Mouse (Mus musculus) embryonic facial prominence, embryonic 10.5 days (tissue): ENCODE results near the gene Arl15. TPM values are rescaled to one million over a fixed set of nuclear protein-coding genes. Genes with fewer than 3 reads are reported as not detected.

Experiments
- DNase-seq: peaks from one replicate; pipeline ENCODE4 v3.0.0-alpha.2; 2017; ENCODE audit warnings: low spot score
- H3K27ac ChIP-seq: fragments of 300-500 bp; sonication (generic); replicated peaks from 2 replicates; pipeline ENCODE4 v1.5.1; 2016; ENCODE audit warnings: mild to moderate bottlenecking
- H3K27me3 ChIP-seq: fragments of 300-500 bp; sonication (generic); replicated peaks from 2 replicates; pipeline ENCODE4 v1.6.1; 2016; ENCODE audit warnings: low read depth, mild to moderate bottlenecking; ENCODE audit not compliant: poor library complexity, severe bottlenecking
- H3K36me3 ChIP-seq: fragments of 300-500 bp; sonication (generic); replicated peaks from 2 replicates; pipeline ENCODE4 v1.6.1; 2016; ENCODE audit warnings: mild to moderate bottlenecking, moderate library complexity
- H3K4me1 ChIP-seq: fragments of 300-500 bp; sonication (generic); 2 replicates; pipeline ENCODE4 v1.6.1; 2016
- H3K4me3 ChIP-seq: fragments of 300-500 bp; sonication (generic); 2 replicates; pipeline ENCODE4 v1.5.1; 2016; ENCODE audit warnings: mild to moderate bottlenecking, moderate library complexity
- H3K9me3 ChIP-seq: fragments of 300-500 bp; sonication (generic); 2 replicates; pipeline ENCODE4 v1.6.1; 2016; ENCODE audit warnings: mild to moderate bottlenecking
- WGBS: fragments of 180-500 bp; shearing (Covaris S2); methylation state at CpG from one replicate; pipeline ENCODE4 v1.1.7; 2016; 5-methylcytosine and 5-hydroxymethylcytosine counted together
- polyA plus RNA-seq: library from polyadenylated mRNA; unstranded; fragments of >200 nt; fragmentation: Nextera tagmentation; extraction: Ambion mirVana; gene quantifications from 2 replicates; pipeline ENCODE4 v1.2.1, GENCODE M21; 2016

The Arl15 gene
- polyA plus RNA-seq, 1 experiment from 2014 or later = 11.1 TPM

DNA sequence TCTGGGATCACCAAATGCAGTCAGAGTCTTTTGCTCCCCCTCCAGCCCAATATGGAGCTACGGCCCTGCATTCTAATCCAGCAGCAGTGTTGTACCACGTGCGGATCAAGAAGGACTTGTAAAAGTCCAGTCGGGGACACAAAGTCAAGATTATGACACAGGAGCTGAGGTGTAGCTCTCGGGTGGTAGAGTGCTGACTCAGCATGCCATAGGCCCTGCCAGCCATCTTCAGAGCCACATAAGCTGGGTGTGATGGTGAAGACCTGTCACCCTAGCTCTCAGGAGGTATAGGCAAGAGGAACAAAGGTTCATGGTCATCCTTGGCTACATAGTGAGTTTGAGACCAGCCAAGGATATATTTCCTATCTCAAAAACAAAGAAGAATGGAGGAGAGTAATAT lies 377.2 kb downstream of the Arl15 start:
- H3K27ac ChIP-seq = no peak overlapping the region
- H3K4me3 ChIP-seq = no peak overlapping the region
- DNase-seq = no peak
- H3K27me3 ChIP-seq = no peaks in the 10 kb centered on the region; the same call in 1 of the 2 replicates
- no peaks in the 10 kb centered on the region for H3K36me3 ChIP-seq
- no peaks in the 10 kb centered on the region for H3K9me3 ChIP-seq
- WGBS = 86% methylated on average over 5 of the region's 5 CpGs
- H3K4me1 ChIP-seq = peaks cover 6% of the 10 kb centered on the region

DNA sequence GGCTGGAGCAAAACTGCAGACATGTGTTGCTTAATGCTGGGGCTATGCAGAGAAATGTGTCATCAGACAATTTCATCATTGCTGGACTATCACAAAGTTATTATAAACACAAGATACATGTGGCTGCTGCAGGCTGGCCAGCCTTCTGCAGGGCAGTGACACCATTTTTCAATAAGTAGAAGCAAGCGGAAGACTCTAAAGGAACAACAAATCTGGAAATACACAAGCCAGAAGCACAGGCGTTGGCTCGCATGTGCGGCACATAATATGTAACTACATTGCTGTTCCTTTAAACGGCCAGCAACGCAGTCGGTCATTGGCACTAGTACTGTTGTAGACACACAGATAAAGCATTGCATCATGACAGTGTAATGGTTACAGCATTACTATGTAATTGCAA lies 393.8 kb downstream of the Arl15 start:
- no peaks in the 10 kb centered on the region for H3K4me1 ChIP-seq
- DNase-seq = no peak
- H3K36me3 ChIP-seq = no peaks in the 10 kb centered on the region
- no peak overlapping the region for H3K4me3 ChIP-seq
- 95% methylated on average over 7 of the region's 7 CpGs for WGBS
- H3K27ac ChIP-seq = no peak overlapping the region
- no peaks in the 10 kb centered on the region for H3K27me3 ChIP-seq
- no peaks in the 10 kb centered on the region for H3K9me3 ChIP-seq

DNA sequence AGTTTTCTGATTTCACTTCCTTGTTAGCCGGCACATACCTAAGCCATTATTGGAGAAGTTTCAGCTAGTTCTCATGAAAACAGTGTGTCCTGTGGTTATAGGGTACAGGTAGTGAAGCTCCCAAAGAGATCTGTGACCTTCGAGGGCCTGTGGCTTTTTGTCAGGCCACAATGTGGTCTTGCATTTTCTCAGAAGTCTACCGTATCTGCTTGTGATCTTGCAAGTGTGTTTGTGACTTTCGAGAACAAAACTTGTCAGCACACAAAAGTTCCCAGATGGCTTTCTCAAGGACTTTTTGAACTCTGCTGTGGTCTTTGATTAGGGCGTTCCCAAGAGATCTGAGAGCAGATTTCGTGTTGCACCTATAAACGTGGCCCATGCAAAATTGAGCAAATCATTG lies 394.5 kb downstream of the Arl15 start:
- no peak for DNase-seq
- Histone ChIP-seq H3K4me1 (no peaks in the 10 kb centered on the region), H3K4me3 (no peak overlapping the region), H3K27ac (no peak overlapping the region), H3K9me3 (no peaks in the 10 kb centered on the region), H3K36me3 (no peaks in the 10 kb centered on the region), H3K27me3 (no peaks in the 10 kb centered on the region)
- WGBS = 89% methylated on average over 7 of the region's 7 CpGs

DNA sequence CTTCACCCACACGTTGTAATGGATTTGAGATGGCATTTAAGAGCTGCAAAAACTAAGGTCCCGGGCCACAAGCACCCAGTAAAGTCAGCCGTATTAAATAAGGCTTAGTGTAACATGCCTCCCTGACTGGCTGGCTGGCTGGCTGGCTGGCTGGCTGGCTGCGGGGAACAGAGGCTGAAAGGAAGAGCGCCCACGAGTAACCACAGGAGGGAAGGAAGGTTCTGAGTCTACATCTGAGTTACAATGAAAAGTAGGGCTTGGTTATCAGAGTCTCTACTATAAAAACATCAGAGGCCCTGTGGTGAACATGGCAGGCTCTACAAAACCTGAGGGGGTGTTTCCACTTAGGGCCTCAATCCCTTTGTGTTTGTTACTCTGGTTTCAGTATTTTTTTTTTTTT lies 395.1 kb downstream of the Arl15 start:
- WGBS = 76% methylated on average over 6 of the region's 6 CpGs
- no peak for DNase-seq

DNA sequence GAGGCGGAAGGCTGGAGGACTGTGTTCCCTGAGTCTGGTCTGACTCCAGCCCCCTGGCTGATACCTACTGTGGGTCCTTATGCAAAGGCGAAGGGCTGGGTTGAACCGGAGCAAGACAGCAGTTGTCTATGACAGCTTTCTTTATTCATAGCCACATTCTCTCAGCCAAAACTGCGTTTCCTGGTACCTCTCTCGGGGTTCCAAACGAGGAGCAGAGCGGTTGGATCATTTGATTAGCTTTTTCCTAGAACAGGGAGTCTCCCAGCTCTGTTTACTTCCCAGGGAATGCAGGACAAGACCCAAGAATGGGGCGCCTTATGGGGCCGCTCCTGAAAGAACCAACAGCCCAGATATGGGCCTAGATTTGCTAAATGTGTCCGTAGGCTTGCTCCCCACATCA lies 396.6 kb downstream of the Arl15 start:
- H3K36me3 ChIP-seq = no peaks in the 10 kb centered on the region
- 87% methylated on average over 10 of the region's 10 CpGs for WGBS
- no peak overlapping the region for H3K27ac ChIP-seq
- no peak for DNase-seq
- H3K9me3 ChIP-seq = no peaks in the 10 kb centered on the region
- no peaks in the 10 kb centered on the region for H3K27me3 ChIP-seq
- no peaks in the 10 kb centered on the region for H3K4me1 ChIP-seq
- no peak overlapping the region for H3K4me3 ChIP-seq

More for the DNA sequence above, 395.1 kb downstream of the Arl15 start:
- H3K36me3 ChIP-seq = no peaks in the 10 kb centered on the region
- no peak overlapping the region for H3K4me3 ChIP-seq
- no peak overlapping the region for H3K27ac ChIP-seq
- no peaks in the 10 kb centered on the region for H3K27me3 ChIP-seq
- H3K9me3 ChIP-seq = no peaks in the 10 kb centered on the region
- H3K4me1 ChIP-seq = no peaks in the 10 kb centered on the region

DNA sequence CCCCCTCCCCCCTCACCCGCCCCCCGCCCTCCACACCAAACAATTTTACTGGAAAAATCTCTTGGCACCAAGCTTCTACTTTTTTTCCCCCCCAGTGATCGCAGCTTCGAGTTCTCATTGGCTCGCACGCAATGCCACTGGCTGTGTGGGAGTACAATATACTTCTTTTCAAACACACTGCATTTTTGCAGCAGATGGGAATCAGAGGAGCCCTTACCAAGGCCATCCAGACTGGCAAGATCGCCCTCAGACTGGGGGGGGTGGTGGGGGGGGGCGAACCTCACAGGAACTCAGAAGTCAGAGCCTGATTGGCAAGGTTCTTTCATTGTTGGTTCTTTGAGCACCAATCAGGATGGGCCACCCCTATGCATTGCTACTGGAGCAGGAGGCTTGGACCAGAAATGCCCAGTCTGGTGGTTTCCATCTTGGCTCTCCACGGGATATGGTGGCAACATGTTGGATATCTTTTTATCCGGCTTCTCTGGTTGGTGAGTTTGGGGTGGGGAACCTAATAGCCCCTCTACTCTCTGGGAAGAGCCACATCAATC lies 404.0 kb downstream of the Arl15 start:
- Histone ChIP-seq H3K36me3 (no peaks in the 10 kb centered on the region), H3K27ac (no peak overlapping the region), H3K27me3 (no peaks in the 10 kb centered on the region), H3K9me3 (no peaks in the 10 kb centered on the region), H3K4me1 (no peaks in the 10 kb centered on the region; the same call in 1 of the 2 replicates), H3K4me3 (no peak overlapping the region)
- 89% methylated on average over 10 of the region's 10 CpGs for WGBS
- DNase-seq = no peak

DNA sequence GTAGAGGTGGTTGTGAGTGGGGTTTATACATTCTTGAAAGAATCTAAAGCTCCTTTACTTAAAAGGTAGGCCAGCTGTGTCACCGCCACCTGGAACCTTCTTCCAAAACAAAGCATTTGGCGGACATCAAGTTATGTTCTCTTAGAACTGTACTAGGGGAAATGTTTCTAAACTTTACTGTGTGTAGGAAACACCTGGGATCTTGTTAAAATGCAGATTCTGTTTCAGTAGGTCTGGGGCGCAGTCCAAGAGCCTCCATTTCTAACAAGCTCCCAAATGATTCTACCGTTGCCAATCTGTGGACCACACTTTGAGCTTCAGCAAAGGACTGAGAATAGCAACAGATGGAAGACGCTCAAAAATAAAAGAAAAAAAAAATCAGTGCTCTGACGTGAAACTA lies 405.4 kb downstream of the Arl15 start:
- H3K4me1 ChIP-seq = no peaks in the 10 kb centered on the region; the same call in 1 of the 2 replicates
- no peaks in the 10 kb centered on the region for H3K9me3 ChIP-seq
- no peak overlapping the region for H3K4me3 ChIP-seq
- 92% methylated on average over 6 of the region's 6 CpGs for WGBS
- no peak overlapping the region for H3K27ac ChIP-seq
- no peak for DNase-seq
- no peaks in the 10 kb centered on the region for H3K36me3 ChIP-seq
- H3K27me3 ChIP-seq = no peaks in the 10 kb centered on the region

DNA sequence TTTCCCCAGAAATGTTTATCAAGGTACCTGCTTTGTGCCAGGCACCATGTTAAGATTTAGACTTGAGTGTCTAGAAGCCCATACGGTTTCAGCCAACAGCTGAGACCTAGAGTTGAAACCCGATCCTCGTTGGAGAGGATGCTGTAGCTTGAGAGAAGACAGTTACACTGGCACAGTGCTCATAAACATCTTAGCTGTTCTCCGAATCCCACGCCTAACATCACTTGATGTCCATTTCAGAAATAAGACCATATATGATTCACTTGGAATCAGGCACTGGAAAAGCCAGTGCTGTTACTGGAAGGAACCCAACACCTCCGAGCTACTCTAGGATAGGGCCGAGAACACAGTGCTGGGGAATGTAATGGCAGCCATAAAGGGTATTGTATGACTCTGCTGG lies 406.2 kb downstream of the Arl15 start:
- Histone ChIP-seq H3K27ac (no peak overlapping the region), H3K36me3 (no peaks in the 10 kb centered on the region), H3K9me3 (no peaks in the 10 kb centered on the region), H3K4me3 (no peak overlapping the region), H3K4me1 (no peaks in the 10 kb centered on the region; the same call in 1 of the 2 replicates), H3K27me3 (no peaks in the 10 kb centered on the region)
- DNase-seq = no peak
- 90% methylated on average over 7 of the region's 7 CpGs for WGBS

DNA sequence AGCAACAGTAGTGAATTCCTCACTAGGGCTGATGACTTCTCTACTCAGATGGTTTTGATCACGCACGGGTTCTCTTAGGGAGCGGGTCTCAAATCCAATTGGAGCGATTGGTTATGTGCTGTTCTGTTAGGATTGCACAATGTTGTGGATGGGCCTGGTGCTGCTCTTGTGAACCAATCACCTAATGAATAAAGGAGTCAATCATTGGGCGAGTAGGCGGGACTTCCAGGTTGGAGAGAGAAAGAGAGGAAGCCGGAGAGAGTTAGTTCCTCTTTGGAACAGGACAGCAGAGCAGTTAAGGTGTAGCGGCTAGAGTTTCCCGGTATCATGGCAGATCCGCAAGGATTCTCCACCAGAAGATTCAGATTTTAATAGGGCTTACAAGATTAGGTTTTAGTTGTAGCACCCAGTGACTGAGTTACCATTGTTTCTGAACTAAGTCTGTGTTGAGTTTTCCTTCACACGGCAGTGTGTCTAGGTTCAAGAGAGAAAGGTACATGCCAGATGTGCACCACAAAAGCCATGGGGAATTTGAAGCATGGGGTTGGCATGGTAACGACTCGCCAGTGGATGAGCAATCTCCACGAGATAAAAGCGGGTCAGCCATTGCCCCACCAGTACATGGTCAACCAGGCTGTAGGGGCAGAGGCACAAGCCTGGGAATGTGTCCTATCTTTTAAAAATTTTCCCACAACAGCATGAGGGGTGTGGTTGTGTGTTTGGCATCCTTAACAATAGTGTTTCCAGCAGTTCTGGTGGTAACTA lies 408.7 kb downstream of the Arl15 start:
- Histone ChIP-seq H3K27ac (no peak overlapping the region), H3K4me1 (no peaks in the 10 kb centered on the region; the same call in 1 of the 2 replicates), H3K36me3 (no peaks in the 10 kb centered on the region), H3K27me3 (no peaks in the 10 kb centered on the region), H3K4me3 (no peak overlapping the region), H3K9me3 (no peaks in the 10 kb centered on the region)
- 88% methylated on average over 15 of the region's 15 CpGs for WGBS
- DNase-seq = no peak

Other genes with a start within 250 kb of the Arl15 start
- 18.0 and 18.4 TPM in 2 replicates for gene Snx18, start 175.9 kb upstream of the Arl15 start, polyA plus RNA-seq
- 0.20 TPM in 1 of 2 replicates, not detected in the other for gene Hspb3, start 130.8 kb upstream of the Arl15 start, polyA plus RNA-seq